Mouse (Mus musculus): ENCODE measurements around the gene Bpifb9b.
"Not testable (repeated sequence)": the region's sequence is repeated elsewhere in the genome, so short reads cannot be mapped to it uniquely, and the experiment has no call there.

Bpifb9b gene

GRCm38 (mm10) chr2:154306927-154307326 is at the start of gene Bpifb9b:
Gene Bpifb9b (plus strand): TSS chr2:154307227.
- not testable (repeated sequence) for DNase-seq (ENCODE audit: low read depth, low spot score)

GRCm38 (mm10) chr2:154257554-154257953 is 49.5 kb upstream of the Bpifb9b start, which contains the start of gene Bpifb9a:
Gene Bpifb9a (plus strand): TSS chr2:154257854.
- not testable (repeated sequence) for DNase-seq (ENCODE audit: low read depth, low spot score)

GRCm38 (mm10) chr2:154264397-154264796 is 42.6 kb upstream of the Bpifb9b start:
- not testable (repeated sequence) for DNase-seq (ENCODE audit: low read depth, low spot score)

- DNase-seq (ENCODE audit: low read depth, low spot score) = not testable (repeated sequence)
Observed at GRCm38 (mm10) chr2:154291866-154292265, 15.2 kb upstream of the Bpifb9b start.

- DNase-seq (ENCODE audit: low read depth, low spot score) = no peak
Observed at GRCm38 (mm10) chr2:154292833-154293232, 14.2 kb upstream of the Bpifb9b start.

GRCm38 (mm10) chr2:154294746-154295145 is 12.3 kb upstream of the Bpifb9b start:
- DNase-seq (ENCODE audit: low read depth, low spot score) = not testable (repeated sequence)

- DNase-seq (ENCODE audit: low read depth, low spot score) = peak; percentile 47
Observed at GRCm38 (mm10) chr2:154300496-154300895, 6.5 kb upstream of the Bpifb9b start.

GRCm38 (mm10) chr2:154301763-154302162 is 5.3 kb upstream of the Bpifb9b start:
- DNase-seq (ENCODE audit: low read depth, low spot score) = no peak

GRCm38 (mm10) chr2:154304604-154305003 is 2.4 kb upstream of the Bpifb9b start:
- DNase-seq (ENCODE audit: low read depth, low spot score) = not testable (repeated sequence)

- DNase-seq (ENCODE audit: low read depth, low spot score) = not testable (repeated sequence)
Observed at GRCm38 (mm10) chr2:154313771-154314170, 6.7 kb downstream of the Bpifb9b start.

- peak; percentile 52 for DNase-seq (ENCODE audit: low read depth, low spot score)
Observed at GRCm38 (mm10) chr2:154326852-154327251, 19.8 kb downstream of the Bpifb9b start.

GRCm38 (mm10) chr2:154335572-154335971 is 28.5 kb downstream of the Bpifb9b start:
- DNase-seq (ENCODE audit: low read depth, low spot score) = no peak

- no peak for DNase-seq (ENCODE audit: low read depth, low spot score)
Observed at GRCm38 (mm10) chr2:154338161-154338560, 31.1 kb downstream of the Bpifb9b start.

GRCm38 (mm10) chr2:154339356-154339755 is 32.3 kb downstream of the Bpifb9b start:
- no peak for DNase-seq (ENCODE audit: low read depth, low spot score)

GRCm38 (mm10) chr2:154348152-154348551 is 41.1 kb downstream of the Bpifb9b start:
- no peak for DNase-seq (ENCODE audit: low read depth, low spot score)

- DNase-seq (ENCODE audit: low read depth, low spot score) = not testable (repeated sequence)
Observed at GRCm38 (mm10) chr2:154354000-154354425, 47.0 kb downstream of the Bpifb9b start.

- no peak for DNase-seq (ENCODE audit: low read depth, low spot score)
Observed at GRCm38 (mm10) chr2:154367510-154367909, 60.5 kb downstream of the Bpifb9b start.

All from c-Kit-negative CD71-positive TER-119-positive erythroid progenitor cells, embryonic 14.5 days (primary cell).